Mouse (Mus musculus) testis, adult 2 months (tissue): Measurements from ENCODE around the gene Mad1l1. TPM values are rescaled to one million over a fixed set of nuclear protein-coding genes. Genes with fewer than 3 reads are reported as not detected.

ENCODE experiments used
- H3K27ac ChIP-seq: fragments of 200-500 bp; 2 replicates; pipeline ENCODE4 v1.5.1; 2012; ENCODE audit warnings: low read depth, low read length; ENCODE audit not compliant: control insufficient read depth, insufficient read depth
- H3K27me3 ChIP-seq: fragments of 200-500 bp; 2 replicates; pipeline ENCODE4 v1.6.1; 2012; ENCODE audit warnings: mild to moderate bottlenecking, low read length, moderate library complexity; ENCODE audit not compliant: control insufficient read depth, insufficient read depth
- H3K36me3 ChIP-seq: fragments of 200-500 bp; 2 replicates; pipeline ENCODE4 v1.6.1; 2012; ENCODE audit warnings: mild to moderate bottlenecking, low read length; ENCODE audit not compliant: control insufficient read depth, insufficient read depth
- H3K4me1 ChIP-seq: fragments of 200-500 bp; 2 replicates; pipeline ENCODE4 v1.6.1; 2012; ENCODE audit warnings: low read length; ENCODE audit not compliant: control insufficient read depth, insufficient read depth
- H3K4me3 ChIP-seq: fragments of 200-500 bp; 2 replicates; pipeline ENCODE4 v1.5.1; 2012; ENCODE audit warnings: low read depth, mild to moderate bottlenecking, low read length, moderate library complexity, mixed read lengths; ENCODE audit not compliant: control insufficient read depth
- CTCF ChIP-seq: fragments of 200-500 bp; IDR thresholded peaks from 2 replicates; pipeline ENCODE4 v1.5.1; 2012; ENCODE audit warnings: low read depth, mild to moderate bottlenecking, inconsistent platforms, low read length, moderate library complexity; ENCODE audit not compliant: control insufficient read depth, insufficient read depth, insufficient replicate concordance
- POLR2A ChIP-seq: fragments of 200-500 bp; IDR thresholded peaks from 2 replicates; pipeline ENCODE4 v1.6.1; 2012; ENCODE audit warnings: low read depth, mild to moderate bottlenecking, inconsistent platforms, low read length, moderate library complexity; ENCODE audit not compliant: control insufficient read depth
- polyA plus RNA-seq: library from polyadenylated mRNA; depleted of rRNA; stranded (reverse); fragments of >200 nt; gene quantifications from 2 replicates; pipeline ENCODE4 v1.2.3, GENCODE M21; 2012

Mad1l1 gene
- polyA plus RNA-seq, 1 experiment, result 16.7 TPM

DNA sequence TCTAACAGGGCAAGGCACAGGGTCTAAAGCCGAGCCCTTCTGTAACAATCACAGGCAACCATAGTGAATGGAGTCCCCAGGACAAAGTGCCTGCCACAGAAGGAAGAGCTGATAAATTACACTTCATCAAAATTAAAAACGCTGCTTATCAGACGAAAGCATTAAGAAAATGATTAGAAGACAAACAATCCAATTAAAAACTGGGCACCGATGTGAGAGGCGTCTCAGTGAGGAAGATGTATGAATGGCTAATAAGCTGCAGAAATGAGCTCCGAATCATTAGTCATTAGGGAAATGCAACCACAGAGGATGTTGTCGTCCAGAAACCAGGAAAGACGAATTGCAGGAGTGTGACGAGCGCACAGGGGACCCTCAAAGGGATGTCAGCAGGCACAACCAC, 240.3 kb downstream of the Mad1l1 start:
- H3K4me3 ChIP-seq, result no peak overlapping the region
- H3K4me1 ChIP-seq, result peaks cover 3% of the 10 kb centered on the region; the same call in 1 of the 2 replicates
- no peaks in the 10 kb centered on the region for H3K27me3 ChIP-seq
- no peaks in the 10 kb centered on the region for H3K36me3 ChIP-seq
- TF ChIP-seq POLR2A, result no peak
- TF ChIP-seq CTCF, result no peak
- H3K27ac ChIP-seq, result no peak overlapping the region

DNA sequence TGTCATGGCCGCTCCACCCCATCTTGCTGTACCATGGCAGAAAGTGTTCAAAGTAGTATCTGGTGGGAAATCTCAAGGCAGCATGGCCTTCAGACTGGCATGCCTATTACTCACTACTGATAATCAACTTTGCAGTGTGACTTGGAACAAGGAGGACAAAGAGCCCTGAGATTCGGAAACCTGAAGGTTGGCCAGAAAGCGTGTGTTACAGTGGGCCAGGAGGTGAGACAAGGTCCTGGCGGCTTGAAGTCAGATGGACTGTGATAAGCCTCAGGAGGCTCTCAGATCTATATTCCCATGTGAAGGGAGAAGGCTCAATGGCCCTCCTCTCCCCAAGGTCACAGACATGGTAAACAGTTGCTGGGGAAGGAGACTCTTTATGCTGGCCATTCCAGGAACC, 241.8 kb downstream of the Mad1l1 start:
- Histone ChIP-seq H3K4me1 (no peaks in the 10 kb centered on the region), H3K27me3 (no peaks in the 10 kb centered on the region), H3K36me3 (no peaks in the 10 kb centered on the region), H3K27ac (no peak overlapping the region), H3K4me3 (no peak overlapping the region)
- TF ChIP-seq CTCF (no peak), POLR2A (no peak)

GRCm38 (mm10) chr5:140078406-140078805, 242.9 kb downstream of the Mad1l1 start:
- Histone ChIP-seq H3K27ac (no peak overlapping the region), H3K4me1 (no peaks in the 10 kb centered on the region), H3K27me3 (no peaks in the 10 kb centered on the region), H3K4me3 (no peak overlapping the region), H3K36me3 (no peaks in the 10 kb centered on the region)
- TF ChIP-seq CTCF, result no peak
- TF ChIP-seq POLR2A, result no peak

DNA sequence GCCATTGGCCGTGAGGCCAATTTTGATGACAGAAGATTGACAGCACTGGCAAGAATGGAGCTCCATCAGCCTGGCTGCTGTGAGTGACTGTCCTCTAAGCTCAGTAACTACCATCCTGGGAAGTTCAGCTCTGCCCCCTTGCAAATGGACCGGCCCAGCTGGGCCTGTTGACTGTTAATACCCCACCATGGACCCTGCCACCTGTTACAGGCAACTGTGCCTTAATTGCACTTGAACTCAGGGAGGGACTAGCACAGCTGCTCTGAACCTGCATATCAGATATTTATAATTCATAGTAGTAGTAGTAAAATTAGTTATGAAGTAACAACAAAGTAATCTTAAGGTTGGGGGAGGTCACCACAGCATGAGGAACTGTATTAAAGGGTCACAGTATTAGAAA, 244.9 kb downstream of the Mad1l1 start:
- Histone ChIP-seq H3K4me1 (no peaks in the 10 kb centered on the region), H3K27ac (no peak overlapping the region), H3K4me3 (no peak overlapping the region), H3K27me3 (no peaks in the 10 kb centered on the region), H3K36me3 (no peaks in the 10 kb centered on the region)
- TF ChIP-seq CTCF (no peak), POLR2A (no peak)

DNA sequence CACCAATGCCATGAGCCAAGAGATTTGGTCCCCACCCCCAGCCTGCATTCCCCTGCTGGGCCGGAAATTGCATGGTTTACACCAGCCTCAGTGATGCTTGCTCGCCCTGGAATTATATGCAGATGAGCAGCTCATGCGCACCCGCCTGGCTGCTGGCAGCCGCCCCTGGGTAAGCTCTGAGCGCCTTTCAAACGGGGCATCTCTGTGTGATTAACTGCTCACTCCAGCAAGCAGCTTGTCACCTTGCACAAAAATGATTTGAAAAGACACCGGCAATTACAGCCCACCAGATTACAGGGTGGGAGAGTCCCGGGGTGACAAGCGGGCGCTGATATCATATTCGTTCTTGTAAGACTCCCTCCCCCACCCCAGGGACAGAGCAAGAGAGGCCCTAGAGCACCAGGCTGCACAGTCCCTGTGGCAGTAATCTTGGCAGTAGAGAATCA, 247.7 kb downstream of the Mad1l1 start:
- Histone ChIP-seq H3K27ac (no peak overlapping the region), H3K4me3 (no peak overlapping the region), H3K36me3 (no peaks in the 10 kb centered on the region), H3K27me3 (no peaks in the 10 kb centered on the region), H3K4me1 (no peaks in the 10 kb centered on the region)
- TF ChIP-seq CTCF (no peak), POLR2A (no peak)

GRCm38 (mm10) chr5:140073148-140073670, 248.1 kb downstream of the Mad1l1 start:
- no peaks in the 10 kb centered on the region for H3K27me3 ChIP-seq
- H3K4me3 ChIP-seq, result no peak overlapping the region
- TF ChIP-seq CTCF (no peak), POLR2A (no peak)
- no peaks in the 10 kb centered on the region for H3K36me3 ChIP-seq
- H3K4me1 ChIP-seq, result no peaks in the 10 kb centered on the region
- H3K27ac ChIP-seq, result no peak overlapping the region

- TF ChIP-seq POLR2A (no peak), CTCF (no peak)
- Histone ChIP-seq H3K4me3 (no peak overlapping the region), H3K36me3 (no peaks in the 10 kb centered on the region), H3K27ac (no peak overlapping the region), H3K27me3 (no peaks in the 10 kb centered on the region), H3K4me1 (no peaks in the 10 kb centered on the region)
These were observed 252.8 kb downstream of the Mad1l1 start for GRCm38 (mm10) chr5:140068506-140068905.

DNA sequence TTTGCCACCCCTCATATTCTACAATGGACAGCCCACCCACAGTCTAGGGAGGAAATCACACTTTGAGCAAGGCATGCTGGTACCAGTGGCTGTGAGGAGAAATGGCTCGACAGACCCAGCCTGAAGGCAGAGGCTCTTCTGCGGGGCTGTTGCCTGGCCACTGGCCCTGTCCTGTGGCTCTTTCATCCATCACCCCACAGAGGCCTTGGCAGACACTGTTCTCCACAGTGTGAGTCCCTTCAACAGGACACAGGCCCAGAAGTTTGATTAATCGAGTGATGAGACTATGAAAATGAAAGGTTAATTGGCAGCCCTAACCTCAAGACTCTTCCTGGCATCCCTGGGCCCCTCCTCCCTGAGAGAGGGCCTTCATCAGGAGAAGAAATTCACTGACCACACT, 253.3 kb downstream of the Mad1l1 start:
- no peaks in the 10 kb centered on the region for H3K36me3 ChIP-seq
- H3K4me1 ChIP-seq, result no peaks in the 10 kb centered on the region
- H3K4me3 ChIP-seq, result no peak overlapping the region
- H3K27me3 ChIP-seq, result no peaks in the 10 kb centered on the region
- H3K27ac ChIP-seq, result no peak overlapping the region
- TF ChIP-seq POLR2A, result no peak
- no peak for TF ChIP-seq CTCF
